Mouse (Mus musculus) limb, embryonic 11.5 days (tissue): ENCODE results near the gene Sucla2. TPM values are rescaled to one million over a fixed set of nuclear protein-coding genes. Genes with fewer than 3 reads are reported as not detected.

ENCODE experiments used
- ATAC-seq: fragments of 200-750 bp; cut with Nextera tagmentation; 2 replicates; pipeline ENCODE4 v1.8.0; 2017; ENCODE audit warnings: low read depth; ENCODE audit not compliant: insufficient number of reproducible peaks, low FRiP score, low TSS enrichment
- DNase-seq: peaks from one replicate; pipeline ENCODE4 v3.0.0-alpha.2; 2015; ENCODE audit warnings: low spot score
- H3K27ac ChIP-seq: fragments of 300-500 bp; sonication (generic); replicated peaks from 2 replicates; pipeline ENCODE4 v1.5.1; 2014; ENCODE audit warnings: low read depth, mild to moderate bottlenecking, low read length
- H3K27me3 ChIP-seq: fragments of 300-500 bp; sonication (generic); 2 replicates; pipeline ENCODE4 v1.6.1; 2014; ENCODE audit warnings: mild to moderate bottlenecking, low read length, mixed read lengths; ENCODE audit not compliant: control insufficient read depth, insufficient read depth
- H3K36me3 ChIP-seq: fragments of 300-500 bp; sonication (generic); 2 replicates; pipeline ENCODE4 v1.6.1; 2014; ENCODE audit warnings: mild to moderate bottlenecking, low read length, moderate library complexity, mixed read lengths; ENCODE audit not compliant: control insufficient read depth, insufficient read depth
- H3K4me1 ChIP-seq: fragments of 300-500 bp; sonication (generic); 2 replicates; pipeline ENCODE4 v1.6.1; 2014; ENCODE audit warnings: low read length, mixed read lengths; ENCODE audit not compliant: control insufficient read depth, insufficient read depth
- H3K4me2 ChIP-seq: fragments of 300-500 bp; sonication (generic); 2 replicates; pipeline ENCODE4 v1.6.1; 2014; ENCODE audit warnings: low read depth, mild to moderate bottlenecking, moderate library complexity; ENCODE audit not compliant: severe bottlenecking
- H3K4me3 ChIP-seq: fragments of 300-500 bp; sonication (generic); 2 replicates; pipeline ENCODE4 v1.5.1; 2014; ENCODE audit warnings: low read depth, low read length
- H3K9ac ChIP-seq: fragments of 300-500 bp; sonication (generic); 2 replicates; pipeline ENCODE4 v1.6.1; 2014; ENCODE audit warnings: mild to moderate bottlenecking, low read length
- H3K9me3 ChIP-seq: fragments of 300-500 bp; sonication (generic); 2 replicates; pipeline ENCODE4 v1.6.1; 2016; ENCODE audit warnings: low read length; ENCODE audit not compliant: control insufficient read depth
- polyA plus RNA-seq: library from polyadenylated mRNA; unstranded; fragments of >200 nt; fragmentation: Nextera tagmentation; extraction: Ambion mirVana; gene quantifications from 2 replicates; pipeline ENCODE4 v1.2.1, GENCODE M21; 2014

Sucla2 gene
- polyA plus RNA-seq, 1 experiment from 2014 or later, result 109 TPM

GRCm38 (mm10) chr14:73637460-73637859 is 112.3 kb downstream of the Sucla2 start:
- no peaks in the 10 kb centered on the region for H3K9me3 ChIP-seq
- no peaks in the 10 kb centered on the region for H3K36me3 ChIP-seq
- H3K4me3 ChIP-seq, result no peak overlapping the region
- no peak overlapping the region for H3K27ac ChIP-seq
- H3K9ac ChIP-seq, result no peak overlapping the region
- no peaks in the 10 kb centered on the region for H3K4me1 ChIP-seq
- DNase-seq (no peak), ATAC-seq (no peak)
- H3K27me3 ChIP-seq, result no peaks in the 10 kb centered on the region
- no peak overlapping the region for H3K4me2 ChIP-seq

Other genes with a start within 250 kb of the Sucla2 start
- gene Rb1, start 199.5 kb upstream of the Sucla2 start, polyA plus RNA-seq, result 29.7 and 30.4 TPM in 2 replicates
- gene Itm2b, start 140.0 kb upstream of the Sucla2 start, polyA plus RNA-seq, result 335 and 352 TPM in 2 replicates
- 119 TPM in 2 replicates for gene Med4, start 15.3 kb upstream of the Sucla2 start, polyA plus RNA-seq
- gene Nudt15, start 22.9 kb downstream of the Sucla2 start, polyA plus RNA-seq, result 6.6 and 7.1 TPM in 2 replicates
- not detected in 2 replicates for gene Gm21750, start 135.9 kb downstream of the Sucla2 start, polyA plus RNA-seq